Mouse (Mus musculus) kidney, embryonic 15.5 days (tissue): ENCODE measurements at regions not wholly inside any gene's neighbourhood (a gene's known extent, or its start where the extent isn't known, plus 50 kb on each side); places are given as distances from the start of the nearest gene placed in this dataset.

Experiments used
- ATAC-seq: fragments of 200-750 bp; cut with Nextera tagmentation; replicated peaks from 2 replicates; pipeline ENCODE4 v1.8.0; 2017; ENCODE audit warnings: moderate TSS enrichment; ENCODE audit not compliant: low FRiP score
- H3K27ac ChIP-seq: fragments of 300-500 bp; sonication (generic); 2 replicates; pipeline ENCODE4 v1.5.1; 2015; ENCODE audit warnings: mild to moderate bottlenecking, inconsistent platforms
- H3K27me3 ChIP-seq: fragments of 300-500 bp; sonication (generic); 2 replicates; pipeline ENCODE4 v1.6.1; 2015; ENCODE audit warnings: inconsistent platforms
- H3K36me3 ChIP-seq: fragments of 300-500 bp; sonication (generic); 2 replicates; pipeline ENCODE4 v1.6.1; 2015; ENCODE audit warnings: inconsistent platforms
- H3K4me1 ChIP-seq: fragments of 300-500 bp; sonication (generic); 2 replicates; pipeline ENCODE4 v1.6.1; 2015; ENCODE audit warnings: inconsistent platforms
- H3K4me2 ChIP-seq: fragments of 300-500 bp; sonication (generic); 2 replicates; pipeline ENCODE4 v1.6.1; 2015; ENCODE audit warnings: moderate library complexity, mild to moderate bottlenecking, inconsistent platforms
- H3K4me3 ChIP-seq: fragments of 300-500 bp; sonication (generic); replicated peaks from 2 replicates; pipeline ENCODE4 v1.5.1; 2015; ENCODE audit warnings: mild to moderate bottlenecking, inconsistent platforms
- H3K9ac ChIP-seq: fragments of 300-500 bp; sonication (generic); 2 replicates; pipeline ENCODE4 v1.6.1; 2015; ENCODE audit warnings: mild to moderate bottlenecking, inconsistent platforms
- H3K9me3 ChIP-seq: fragments of 300-500 bp; sonication (generic); replicated peaks from 2 replicates; pipeline ENCODE4 v1.6.1; 2016; ENCODE audit warnings: inconsistent platforms
- WGBS: fragments of 180-500 bp; shearing (Covaris S2); methylation state at CpG from one replicate; pipeline ENCODE4 v1.1.7; 2015; ENCODE audit warnings: mixed read lengths; 5-methylcytosine and 5-hydroxymethylcytosine counted together

DNA sequence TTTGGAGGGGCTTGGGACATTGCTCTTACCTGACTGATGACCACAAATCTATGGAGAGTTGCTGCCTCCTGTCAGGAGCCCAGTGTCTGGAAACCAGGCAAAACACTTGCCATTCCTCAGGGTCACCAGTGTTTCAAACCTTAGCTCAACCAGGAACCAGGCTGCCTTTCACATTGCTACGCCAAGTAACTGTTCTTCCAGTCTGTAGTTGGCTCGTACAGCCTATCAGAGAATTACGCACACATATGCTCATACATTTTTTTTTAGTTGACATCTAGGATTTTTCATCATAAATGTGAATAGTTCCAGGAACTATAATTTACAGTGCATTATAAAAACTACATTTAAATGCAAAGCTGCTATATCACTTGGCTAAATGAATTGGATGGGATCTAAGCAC is 818.9 kb upstream of the Tenm4 start:
- Histone ChIP-seq H3K4me1 (no peaks in the 10 kb centered on the region; the same call in 1 of the 2 replicates), H3K9me3 (no peaks in the 10 kb centered on the region), H3K36me3 (no peaks in the 10 kb centered on the region), H3K27ac (no peak overlapping the region), H3K27me3 (no peaks in the 10 kb centered on the region), H3K4me3 (no peak overlapping the region), H3K4me2 (no peak overlapping the region), H3K9ac (no peak overlapping the region)
- WGBS = 66% methylated on average over 3 of the region's 3 CpGs
- no peak for ATAC-seq

DNA sequence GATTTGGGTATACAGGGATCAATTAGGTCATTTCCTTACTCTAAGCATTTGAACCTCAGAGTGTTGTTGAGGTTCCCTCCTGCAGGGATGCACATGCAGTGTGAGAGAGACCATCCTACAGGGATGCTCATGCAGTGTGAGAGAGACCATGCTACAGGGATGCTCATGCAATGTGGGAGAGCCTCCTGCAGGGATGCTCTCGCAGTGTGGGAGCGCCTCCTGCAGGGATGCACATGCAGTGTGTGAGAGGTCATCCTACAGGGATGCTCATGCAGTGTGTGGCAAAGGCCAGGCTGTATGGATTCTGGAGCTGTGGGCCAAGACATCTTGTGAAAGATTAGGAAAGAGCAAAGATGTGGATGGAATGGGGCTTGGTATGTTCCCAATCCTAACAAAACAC is 816.1 kb upstream of the Tenm4 start:
- Histone ChIP-seq H3K27ac (no peak overlapping the region), H3K27me3 (no peaks in the 10 kb centered on the region), H3K36me3 (no peaks in the 10 kb centered on the region), H3K4me2 (no peak overlapping the region), H3K9me3 (no peaks in the 10 kb centered on the region), H3K9ac (no peak overlapping the region), H3K4me1 (no peaks in the 10 kb centered on the region; the same call in 1 of the 2 replicates), H3K4me3 (no peak overlapping the region)
- ATAC-seq = no peak
- WGBS = 78% methylated on average over 2 of the region's 2 CpGs

DNA sequence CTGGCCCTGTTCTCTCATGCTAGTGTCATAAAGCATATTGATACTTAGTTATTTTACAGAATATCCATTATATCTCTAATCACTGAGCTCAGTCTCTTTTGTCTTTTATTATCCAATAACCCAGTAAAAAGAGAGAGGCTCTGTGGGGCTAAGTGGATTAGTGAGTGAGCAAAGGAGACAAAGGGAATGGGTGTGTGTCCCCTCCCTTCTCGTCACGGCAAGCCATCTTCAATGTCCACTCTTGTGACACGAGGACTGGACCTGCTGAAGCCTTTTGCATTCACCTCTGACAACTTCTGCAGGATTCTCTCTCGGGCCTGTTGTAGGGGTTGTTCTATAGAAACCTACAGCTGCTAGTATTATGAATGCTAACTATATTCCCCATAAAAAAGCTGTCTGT is 812.3 kb upstream of the Tenm4 start:
- ATAC-seq = no peak
- H3K9ac ChIP-seq = no peak overlapping the region
- no peaks in the 10 kb centered on the region for H3K36me3 ChIP-seq
- H3K4me3 ChIP-seq = no peak overlapping the region
- H3K27me3 ChIP-seq = no peaks in the 10 kb centered on the region
- H3K4me2 ChIP-seq = no peak overlapping the region
- no peak overlapping the region for H3K27ac ChIP-seq
- H3K4me1 ChIP-seq = no peaks in the 10 kb centered on the region
- WGBS = 85% methylated on average over 4 of the region's 4 CpGs
- H3K9me3 ChIP-seq = no peaks in the 10 kb centered on the region

- no peaks in the 10 kb centered on the region for H3K9me3 ChIP-seq
- H3K4me1 ChIP-seq = no peaks in the 10 kb centered on the region
- H3K4me2 ChIP-seq = no peak overlapping the region
- no peaks in the 10 kb centered on the region for H3K36me3 ChIP-seq
- H3K4me3 ChIP-seq = no peak overlapping the region
- H3K27me3 ChIP-seq = no peaks in the 10 kb centered on the region
- no peak overlapping the region for H3K9ac ChIP-seq
- no peak for ATAC-seq
- WGBS = 87% methylated on average over 6 of the region's 6 CpGs
- no peak overlapping the region for H3K27ac ChIP-seq
These were observed 811.9 kb upstream of the Tenm4 start for GRCm38 (mm10) chr7:95359154-95359553.
